Mouse (Mus musculus): Measurements from ENCODE around the gene Morc3.

DNA sequence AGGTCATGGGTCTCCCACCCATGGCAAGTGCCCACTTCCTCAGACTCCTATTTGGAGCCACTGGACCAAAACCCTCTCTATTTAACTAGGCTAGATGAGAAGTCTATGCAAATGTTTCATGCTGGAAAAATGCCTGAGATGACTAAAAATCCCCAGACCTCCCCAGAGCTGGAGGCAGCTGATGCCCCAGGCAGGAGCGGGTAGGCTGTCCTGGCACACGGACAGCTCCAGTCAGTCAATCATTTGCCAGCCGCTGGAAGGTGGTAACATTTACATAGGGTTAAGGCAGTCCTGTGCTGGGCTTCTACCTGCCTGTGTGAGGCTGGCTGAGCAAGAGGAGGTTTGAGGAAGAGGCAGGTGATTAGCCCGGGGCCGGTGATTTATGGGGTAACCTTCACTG lies 80.2 kb downstream of the Morc3 start:
- TF ChIP-seq CTCF (IDR thresholded peaks at IDR 0.05; ENCODE audit: borderline replicate concordance, insufficient read depth, low read depth, low read length) (no peak), POLR2A (IDR thresholded peaks at IDR 0.05; ENCODE audit: borderline replicate concordance, insufficient read depth, low read length) (no peak)

Data from cerebellum, adult 2 months (tissue).